Mouse (Mus musculus): ENCODE measurements around the gene Tagln2. TPM values are rescaled to one million over a fixed set of nuclear protein-coding genes. Genes with fewer than 3 reads are reported as not detected.

Tagln2 gene
- polyA plus RNA-seq, 1 experiment from 2014 or later, result 93.6 TPM

DNA sequence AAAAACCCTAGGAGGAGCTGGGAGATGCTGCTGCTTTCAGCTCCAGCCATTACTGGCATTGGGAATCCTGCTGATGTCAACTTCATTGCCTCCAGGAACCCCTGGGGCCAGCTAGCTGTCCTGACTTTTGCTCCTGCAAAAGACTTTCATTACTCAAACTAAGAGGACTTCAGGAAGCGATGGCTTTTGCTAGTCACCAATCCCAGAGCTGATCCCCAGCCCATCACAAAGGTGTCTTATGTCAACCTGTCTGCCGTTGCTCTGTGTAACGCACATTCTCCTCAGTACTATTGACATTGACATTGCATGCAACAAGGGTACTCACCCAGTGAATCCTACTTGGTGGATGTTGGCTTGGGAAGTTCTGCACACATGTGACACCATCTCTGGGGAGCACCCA, 25.7 kb upstream of the Tagln2 start:
- Histone ChIP-seq H3K27ac (ENCODE audit: low read depth, low read length) (no peak overlapping the region), H3K9me3 (ENCODE audit: control insufficient read depth, low read length) (no peaks in the 10 kb centered on the region)

GRCm38 (mm10) chr1:172475054-172475741, 24.6 kb upstream of the Tagln2 start, which contains the start of gene Slamf9:
TSS of gene Slamf9 (plus strand) at chr1:172475358.
- H3K9ac ChIP-seq (ENCODE audit: low read length), result no peak within 1 kb of the TSS

More for the DNA sequence above, 25.7 kb upstream of the Tagln2 start:
- WGBS, result 88% methylated on average over 3 of the region's 3 CpGs
- ATAC-seq (ENCODE audit: insufficient read depth, low FRiP score, low TSS enrichment), result no peak
- Histone ChIP-seq H3K27me3 (ENCODE audit: control insufficient read depth, insufficient read depth, low read length) (no peaks in the 10 kb centered on the region), H3K36me3 (ENCODE audit: control insufficient read depth, insufficient read depth, low read length) (no peaks in the 10 kb centered on the region), H3K4me3 (ENCODE audit: low read depth, low read length) (no peak overlapping the region), H3K9ac (ENCODE audit: low read length) (no peak overlapping the region), H3K4me2 (ENCODE audit: low read depth) (no peak overlapping the region), H3K4me1 (ENCODE audit: control insufficient read depth, insufficient read depth, low read length) (no peaks in the 10 kb centered on the region)
- no peak for DNase-seq (ENCODE audit: low spot score)

DNA sequence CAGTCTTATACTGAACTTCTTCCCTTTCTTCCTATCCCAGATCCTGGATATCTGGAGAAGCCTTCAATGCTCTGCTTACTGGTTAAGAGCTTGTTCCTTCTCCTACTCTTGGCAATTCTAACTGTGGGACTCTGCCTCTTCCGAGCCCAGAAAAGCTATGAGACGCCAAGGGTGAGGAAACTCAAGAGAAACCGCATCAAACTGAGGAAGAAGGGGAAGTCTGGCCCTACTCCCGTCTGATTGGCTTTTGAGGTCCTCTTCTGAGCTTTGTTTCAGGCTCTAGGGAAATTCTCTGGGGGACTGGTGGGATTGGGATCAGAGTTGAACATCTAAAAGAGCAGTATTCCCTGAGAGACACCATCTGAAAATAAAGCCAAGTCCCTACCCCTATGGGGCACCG, 21.8 kb upstream of the Tagln2 start:
- no peaks in the 10 kb centered on the region for H3K36me3 ChIP-seq (ENCODE audit: control insufficient read depth, insufficient read depth, low read length)
- 83% methylated on average over 5 of the region's 5 CpGs for WGBS
- no peak for ATAC-seq (ENCODE audit: insufficient read depth, low FRiP score, low TSS enrichment)

More at GRCm38 (mm10) chr1:172475054-172475741, 24.6 kb upstream of the Tagln2 start, which contains the start of gene Slamf9:
- Histone ChIP-seq H3K27me3 (ENCODE audit: control insufficient read depth, insufficient read depth, low read length) (no peaks in the 10 kb centered on the region), H3K4me3 (ENCODE audit: low read depth, low read length) (no peak within 1 kb of the TSS), H3K4me2 (ENCODE audit: low read depth) (no peak within 1 kb of the TSS), H3K27ac (ENCODE audit: low read depth, low read length) (no peak within 1 kb of the TSS), H3K36me3 (ENCODE audit: control insufficient read depth, insufficient read depth, low read length) (no peaks in the 10 kb centered on the region), H3K4me1 (ENCODE audit: control insufficient read depth, insufficient read depth, low read length) (no peaks in the 10 kb centered on the region), H3K9me3 (ENCODE audit: control insufficient read depth, low read length) (no peaks in the 10 kb centered on the region)
- no peak for ATAC-seq (ENCODE audit: insufficient read depth, low FRiP score, low TSS enrichment)
- 84% methylated on average over 7 of the region's 7 CpGs for WGBS
- DNase-seq (ENCODE audit: low spot score), result no peak

GRCm38 (mm10) chr1:172480376-172480775, 19.5 kb upstream of the Tagln2 start:
- Histone ChIP-seq H3K4me1 (ENCODE audit: control insufficient read depth, insufficient read depth, low read length) (peaks cover 23% of the 10 kb centered on the region), H3K9me3 (ENCODE audit: control insufficient read depth, low read length) (no peaks in the 10 kb centered on the region), H3K27ac (ENCODE audit: low read depth, low read length) (no peak overlapping the region), H3K36me3 (ENCODE audit: control insufficient read depth, insufficient read depth, low read length) (no peaks in the 10 kb centered on the region), H3K27me3 (ENCODE audit: control insufficient read depth, insufficient read depth, low read length) (no peaks in the 10 kb centered on the region), H3K4me3 (ENCODE audit: low read depth, low read length) (no peak overlapping the region), H3K4me2 (ENCODE audit: low read depth) (no peak overlapping the region), H3K9ac (ENCODE audit: low read length) (no peak overlapping the region)
- ATAC-seq (ENCODE audit: insufficient read depth, low FRiP score, low TSS enrichment) (no peak), DNase-seq (ENCODE audit: low spot score) (no peak)
- 87% methylated on average over 4 of the region's 4 CpGs for WGBS

More for the DNA sequence above, 21.8 kb upstream of the Tagln2 start:
- H3K27me3 ChIP-seq (ENCODE audit: control insufficient read depth, insufficient read depth, low read length), result no peaks in the 10 kb centered on the region
- no peak overlapping the region for H3K9ac ChIP-seq (ENCODE audit: low read length)
- H3K4me1 ChIP-seq (ENCODE audit: control insufficient read depth, insufficient read depth, low read length), result no peaks in the 10 kb centered on the region; the same call in 1 of the 2 replicates
- no peak overlapping the region for H3K4me2 ChIP-seq (ENCODE audit: low read depth)
- H3K27ac ChIP-seq (ENCODE audit: low read depth, low read length), result no peak overlapping the region
- no peaks in the 10 kb centered on the region for H3K9me3 ChIP-seq (ENCODE audit: control insufficient read depth, low read length)
- DNase-seq (ENCODE audit: low spot score), result no peak
- H3K4me3 ChIP-seq (ENCODE audit: low read depth, low read length), result no peak overlapping the region

- H3K27ac ChIP-seq (ENCODE audit: low read depth, low read length), result no peak overlapping the region
- DNase-seq (ENCODE audit: low spot score) (no peak), ATAC-seq (ENCODE audit: insufficient read depth, low FRiP score, low TSS enrichment) (0 out of 2 replicates have a peak, but pooled peaks have one; percentile 0)
- peak overlapping the region; percentile 74 for H3K4me3 ChIP-seq (ENCODE audit: low read depth, low read length)
- no peaks in the 10 kb centered on the region for H3K36me3 ChIP-seq (ENCODE audit: control insufficient read depth, insufficient read depth, low read length)
- H3K4me2 ChIP-seq (ENCODE audit: low read depth), result peak overlapping the region; percentile 73
- peaks cover 31% of the 10 kb centered on the region for H3K4me1 ChIP-seq (ENCODE audit: control insufficient read depth, insufficient read depth, low read length)
- no peak overlapping the region for H3K9ac ChIP-seq (ENCODE audit: low read length)
- H3K27me3 ChIP-seq (ENCODE audit: control insufficient read depth, insufficient read depth, low read length), result no peaks in the 10 kb centered on the region
- WGBS, result 18% methylated on average over 13 of the region's 13 CpGs
- no peaks in the 10 kb centered on the region for H3K9me3 ChIP-seq (ENCODE audit: control insufficient read depth, low read length)
Observed at GRCm38 (mm10) chr1:172481111-172481510, 18.7 kb upstream of the Tagln2 start.

DNA sequence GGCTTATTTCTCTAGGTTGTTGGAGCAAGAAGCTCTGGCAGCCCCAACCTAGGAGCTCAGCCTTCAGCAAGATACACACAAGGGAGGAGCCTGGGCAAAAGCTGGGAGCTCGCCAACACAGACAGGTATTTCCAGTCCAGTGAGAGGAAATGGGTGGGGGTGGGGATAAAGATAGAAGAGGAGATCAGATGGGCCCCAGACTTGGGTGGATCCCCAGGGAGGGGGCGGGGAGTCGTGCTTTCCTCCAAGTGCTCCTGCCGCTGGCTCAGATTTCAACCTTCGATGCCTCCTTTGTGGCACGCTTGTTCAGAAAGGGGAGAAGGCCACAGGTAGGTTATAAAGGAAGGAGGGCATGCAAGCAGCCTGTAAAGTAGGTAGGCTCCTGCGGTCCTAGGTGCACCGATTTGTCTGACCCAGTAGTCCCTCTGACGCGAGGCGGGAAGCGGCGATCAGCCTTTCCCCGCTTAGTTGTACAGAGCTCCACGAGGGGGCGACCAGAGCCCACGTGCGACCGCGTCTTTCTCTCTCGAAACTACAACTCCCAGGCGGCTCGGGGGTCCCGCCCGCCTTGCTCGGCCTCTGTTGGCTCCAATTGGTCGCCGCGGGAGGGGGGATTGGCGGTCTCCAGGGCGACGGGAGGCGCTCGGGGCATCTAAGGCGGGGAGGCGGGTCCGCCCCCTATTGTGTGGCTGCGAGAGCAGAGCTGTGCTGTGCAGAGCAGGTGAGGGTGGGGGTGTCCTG, 18.1 kb upstream of the Tagln2 start, which contains the start of gene Igsf9:
Gene Igsf9, plus strand, starts transcription at position 249 of the 741 bp plus-strand sequence.
- peak; percentile 97 for DNase-seq (ENCODE audit: low spot score)
- H3K27me3 ChIP-seq (ENCODE audit: control insufficient read depth, insufficient read depth, low read length), result no peaks in the 10 kb centered on the region
- H3K4me2 ChIP-seq (ENCODE audit: low read depth), result peak within 1 kb of the TSS; percentile 73
- H3K9me3 ChIP-seq (ENCODE audit: control insufficient read depth, low read length), result no peaks in the 10 kb centered on the region
- peak within 1 kb of the TSS; percentile 70 for H3K9ac ChIP-seq (ENCODE audit: low read length)
- peaks cover 37% of the 10 kb centered on the region for H3K4me1 ChIP-seq (ENCODE audit: control insufficient read depth, insufficient read depth, low read length)
- H3K4me3 ChIP-seq (ENCODE audit: low read depth, low read length), result peak within 1 kb of the TSS; percentile 74
- H3K27ac ChIP-seq (ENCODE audit: low read depth, low read length), result 0 out of 2 replicates have a peak within 1 kb of the TSS, but pooled peaks have one; percentile 3
- ATAC-seq (ENCODE audit: insufficient read depth, low FRiP score, low TSS enrichment), result peak; percentile 88
- WGBS, result under 1% methylated on average over 37 of the region's 38 CpGs
- no peaks in the 10 kb centered on the region for H3K36me3 ChIP-seq (ENCODE audit: control insufficient read depth, insufficient read depth, low read length)

- WGBS, result 1% methylated on average over 12 of the region's 12 CpGs
Observed at GRCm38 (mm10) chr1:172482518-172483360, 17.1 kb upstream of the Tagln2 start.

GRCm38 (mm10) chr1:172483361-172483660, 16.5 kb upstream of the Tagln2 start:
- 7% methylated on average over 4 of the region's 4 CpGs for WGBS
- peaks cover 41% of the 10 kb centered on the region for H3K4me1 ChIP-seq (ENCODE audit: control insufficient read depth, insufficient read depth, low read length)
- H3K27ac ChIP-seq (ENCODE audit: low read depth, low read length), result no peak overlapping the region
- H3K27me3 ChIP-seq (ENCODE audit: control insufficient read depth, insufficient read depth, low read length), result no peaks in the 10 kb centered on the region
- H3K36me3 ChIP-seq (ENCODE audit: control insufficient read depth, insufficient read depth, low read length), result peaks cover 2% of the 10 kb centered on the region; the same call in 1 of the 2 replicates
- peak overlapping the region; percentile 73 for H3K4me2 ChIP-seq (ENCODE audit: low read depth)
- peak overlapping the region; percentile 70 for H3K9ac ChIP-seq (ENCODE audit: low read length)
- H3K4me3 ChIP-seq (ENCODE audit: low read depth, low read length), result peak overlapping the region; percentile 74
- ATAC-seq (ENCODE audit: insufficient read depth, low FRiP score, low TSS enrichment) (no peak), DNase-seq (ENCODE audit: low spot score) (peak; percentile 28)
- H3K9me3 ChIP-seq (ENCODE audit: control insufficient read depth, low read length), result no peaks in the 10 kb centered on the region

More at GRCm38 (mm10) chr1:172482518-172483360, 17.1 kb upstream of the Tagln2 start:
- ATAC-seq (ENCODE audit: insufficient read depth, low FRiP score, low TSS enrichment) (peak; percentile 4; the same call in 1 of the 2 replicates), DNase-seq (ENCODE audit: low spot score) (no peak)
- H3K27ac ChIP-seq (ENCODE audit: low read depth, low read length), result 0 out of 2 replicates have a peak overlapping the region, but pooled peaks have one; percentile 3
- peaks cover under 1% of the 10 kb centered on the region; the same call in 1 of the 2 replicates for H3K36me3 ChIP-seq (ENCODE audit: control insufficient read depth, insufficient read depth, low read length)
- peak overlapping the region; percentile 70 for H3K9ac ChIP-seq (ENCODE audit: low read length)
- H3K9me3 ChIP-seq (ENCODE audit: control insufficient read depth, low read length), result no peaks in the 10 kb centered on the region
- H3K27me3 ChIP-seq (ENCODE audit: control insufficient read depth, insufficient read depth, low read length), result no peaks in the 10 kb centered on the region
- H3K4me1 ChIP-seq (ENCODE audit: control insufficient read depth, insufficient read depth, low read length), result peaks cover 41% of the 10 kb centered on the region
- peak overlapping the region; percentile 73 for H3K4me2 ChIP-seq (ENCODE audit: low read depth)
- H3K4me3 ChIP-seq (ENCODE audit: low read depth, low read length), result peak overlapping the region; percentile 74
